Mouse (Mus musculus): Measurements from ENCODE around the gene Podxl2.

GRCm38 (mm10) chr6:88809091-88810037 is 65.5 kb downstream of the Podxl2 start:
- no peak for TF ChIP-seq ZC3H11A (IDR thresholded peaks at IDR 0.05; ENCODE audit: borderline replicate concordance, low read depth, low read length)
- no peak for TF ChIP-seq CHD2 (IDR thresholded peaks at IDR 0.05; ENCODE audit: low read depth, low read length)

Data from ES-E14 (cell line).